Mouse (Mus musculus): ENCODE data around the gene Foxa3.

Gene Foxa3

DNA sequence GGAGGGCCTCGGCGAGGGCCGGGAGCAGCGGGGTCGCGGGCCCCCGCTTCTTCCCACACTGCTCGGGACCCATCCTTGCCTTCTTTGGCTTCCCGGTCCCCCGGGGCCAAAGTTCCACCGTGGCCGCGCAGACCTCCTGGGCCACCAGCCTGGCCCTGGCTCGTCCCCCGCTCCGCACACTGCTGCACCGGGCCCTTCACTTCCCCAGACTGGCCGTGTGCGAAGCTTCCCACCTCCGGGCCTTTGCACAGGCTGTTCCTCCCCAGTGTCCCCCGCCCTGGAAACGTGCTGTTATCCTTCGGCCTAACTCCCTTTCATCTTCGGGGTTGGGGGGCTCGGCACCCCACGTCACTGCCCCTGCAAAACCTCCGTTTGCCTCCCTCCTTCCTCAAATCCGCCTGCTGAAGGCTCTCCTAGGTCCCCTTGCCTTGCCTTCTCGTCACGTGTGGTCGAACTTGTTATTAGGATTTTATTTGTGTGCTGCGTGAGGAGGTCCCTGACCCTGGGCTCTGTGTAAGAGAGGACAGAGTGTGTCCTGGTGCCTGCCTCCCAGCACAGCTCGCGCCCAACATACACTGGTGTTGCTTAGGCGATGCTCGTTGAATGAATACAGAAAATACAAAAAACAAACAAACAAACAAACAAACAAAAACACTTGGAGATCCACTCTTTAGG lies 1.4 kb upstream of the Foxa3 start:
- no peak for DNase-seq (ENCODE audit: low spot score in 2 of 2)

DNA sequence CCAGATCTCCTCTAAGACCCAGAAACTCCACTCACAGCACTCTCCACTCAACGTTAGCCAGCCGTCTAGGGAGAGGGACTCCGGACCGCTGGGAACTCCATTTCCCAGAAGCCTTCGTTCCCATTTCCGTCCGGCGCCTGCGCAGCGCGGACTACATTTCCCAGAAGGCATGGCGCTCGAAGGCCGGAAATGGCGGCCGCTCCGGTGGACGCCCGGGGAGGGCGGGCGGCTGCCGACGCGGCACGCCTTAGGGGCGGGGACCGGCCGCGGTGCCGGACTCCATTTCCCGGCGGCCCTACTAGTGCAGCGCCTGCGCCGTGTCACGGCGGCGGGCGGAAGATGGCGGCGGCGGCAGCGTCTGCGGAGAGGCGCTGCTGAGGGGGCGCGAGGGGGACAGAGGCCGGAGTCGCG lies 763 bp upstream of the Foxa3 start, which contains the start of gene Sympk:
Sympk (plus strand) TSS at position 282 of the 411 bp plus-strand sequence.
- DNase-seq (ENCODE audit: low spot score in 2 of 2): peak; percentile 91 to 95

DNA sequence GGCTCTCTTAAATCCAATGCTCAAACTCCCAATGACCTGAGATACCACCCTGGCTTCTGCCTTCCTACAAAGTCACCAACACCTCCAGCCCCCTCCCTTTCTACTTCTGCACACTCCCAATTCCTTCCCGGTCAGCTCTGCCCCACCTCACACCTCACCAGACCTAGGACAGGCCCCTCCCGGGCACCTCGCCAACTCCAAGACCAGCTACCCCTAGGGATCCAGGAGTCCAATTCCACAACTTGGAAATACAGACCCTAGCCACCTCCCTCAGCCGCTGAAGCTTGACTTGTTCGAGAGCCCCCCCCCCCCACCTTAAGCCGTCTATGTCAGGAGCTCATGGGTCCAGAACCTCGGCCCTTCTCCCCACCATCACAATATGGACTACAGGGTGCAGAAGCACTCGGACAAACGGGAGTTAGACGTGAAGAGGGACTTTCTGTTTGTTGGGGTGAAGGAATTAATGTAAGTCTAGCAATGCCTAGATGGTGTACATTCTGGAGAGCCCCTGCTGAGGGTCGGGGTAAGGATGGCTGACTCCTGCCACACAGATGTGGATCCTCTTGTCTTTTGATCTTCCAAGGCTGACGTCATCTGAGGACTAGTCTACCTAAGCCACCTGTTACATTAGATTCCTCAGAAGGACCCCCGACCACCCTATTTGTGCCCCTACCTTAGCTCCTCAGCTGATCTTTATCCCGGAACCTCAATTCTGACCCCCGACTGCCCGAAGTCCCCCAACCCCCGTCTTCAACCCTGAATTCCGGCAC lies 964 bp downstream of the Foxa3 start:
- no peak for DNase-seq (ENCODE audit: low spot score in 2 of 2)

DNA sequence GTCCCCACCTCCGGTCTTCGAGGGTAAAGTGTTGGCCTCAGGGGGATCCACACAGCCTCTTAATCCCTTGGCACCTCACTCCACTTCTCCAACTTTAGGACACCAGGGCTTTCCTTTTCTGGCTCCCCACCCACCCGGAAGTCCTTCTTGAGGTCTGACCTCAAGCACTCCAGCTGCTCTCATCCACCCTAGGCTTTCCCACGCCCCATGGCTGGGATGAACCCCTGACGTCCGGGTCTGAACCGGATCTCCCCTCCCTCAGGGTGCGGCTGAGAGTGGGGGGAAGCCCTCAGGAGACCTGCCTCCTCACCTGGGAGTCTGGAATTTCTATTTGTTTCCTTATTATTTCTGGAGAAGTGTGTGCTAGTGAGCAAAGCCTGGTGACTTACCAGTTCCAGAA lies 2.3 kb downstream of the Foxa3 start:
- DNase-seq (ENCODE audit: low spot score in 2 of 2): no peak

DNA sequence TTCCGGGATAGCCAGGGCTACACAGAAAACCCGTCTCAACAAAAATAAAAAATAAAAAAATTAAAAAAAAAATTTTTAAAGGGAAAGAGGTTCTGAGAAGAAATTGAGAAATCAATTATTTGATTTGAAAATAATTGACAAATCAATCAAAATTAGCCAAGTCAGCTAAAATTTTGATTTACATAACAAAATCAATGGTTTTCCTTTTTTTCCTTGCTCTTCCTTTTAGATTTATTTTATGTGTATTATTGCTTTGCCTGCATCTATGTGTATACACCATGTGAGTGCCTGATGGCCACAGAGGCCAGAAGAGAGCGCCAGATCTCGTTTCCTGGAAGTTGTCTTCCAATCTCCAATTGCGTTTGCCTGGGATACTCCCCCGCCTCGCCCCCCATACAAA lies 5.4 kb downstream of the Foxa3 start:
- DNase-seq (ENCODE audit: low spot score in 2 of 2): no peak

DNA sequence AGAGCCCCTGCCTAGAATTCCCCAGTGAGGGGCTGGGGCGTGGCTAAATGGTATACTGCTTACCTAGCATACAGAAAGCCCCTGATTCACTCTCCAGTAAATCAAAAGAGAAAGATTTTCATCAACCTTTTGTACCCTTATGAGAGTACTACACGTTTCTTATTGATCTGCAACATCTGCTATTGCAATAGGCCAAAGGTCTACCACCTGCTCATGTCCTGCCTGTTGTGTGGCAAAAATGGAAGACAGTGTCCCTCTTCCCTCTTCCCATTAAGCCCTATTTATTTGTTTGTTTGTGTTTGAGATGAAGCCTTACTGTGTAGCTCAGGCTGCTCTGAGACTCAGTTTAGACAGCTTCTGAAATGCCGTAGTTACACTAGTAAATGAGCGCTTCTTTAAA lies 7.3 kb downstream of the Foxa3 start:
- DNase-seq (ENCODE audit: low spot score in 2 of 2): no peak

DNA sequence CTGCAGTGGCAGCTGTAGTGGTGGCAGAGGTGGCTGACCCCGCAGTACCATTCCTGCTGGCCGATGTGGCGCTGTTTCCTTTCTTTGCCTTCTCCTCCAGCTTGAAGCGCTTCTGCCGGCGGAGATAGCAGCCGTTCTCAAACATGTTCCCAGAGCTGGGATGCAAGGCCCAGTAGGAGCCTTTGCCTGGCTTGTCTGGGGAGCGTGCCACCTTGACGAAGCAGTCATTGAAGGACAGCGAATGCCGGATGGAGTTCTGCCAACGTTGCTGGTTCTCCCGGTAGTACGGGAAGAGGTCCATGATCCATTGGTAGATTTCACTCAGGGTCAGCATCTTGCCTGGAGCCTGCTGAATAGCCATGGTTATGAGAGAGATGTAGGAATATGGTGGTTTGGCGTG lies 8.9 kb downstream of the Foxa3 start:
- DNase-seq (ENCODE audit: low spot score in 2 of 2): peak in 1 of 2 experiments; percentile 7

DNA sequence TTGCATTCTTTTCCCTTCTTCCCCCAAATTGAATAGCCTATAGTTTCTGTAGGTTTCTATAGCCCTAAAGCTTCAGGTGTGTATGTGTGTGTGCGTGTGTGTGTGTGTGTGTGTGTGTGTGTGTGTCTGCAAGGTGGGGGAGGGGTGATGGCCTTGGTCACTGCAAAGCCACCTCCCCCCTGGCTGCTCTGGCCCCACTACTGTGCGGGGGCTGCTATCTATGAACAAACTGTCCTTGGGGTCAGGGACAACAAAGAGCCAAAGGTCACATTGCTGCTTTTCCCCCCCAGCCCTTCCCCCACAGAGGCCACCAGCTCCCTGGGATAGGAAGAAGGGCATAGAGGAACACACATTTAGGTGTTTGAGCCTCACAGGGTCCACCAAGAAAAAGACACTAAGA lies 10.5 kb downstream of the Foxa3 start:
- no peak for DNase-seq (ENCODE audit: low spot score in 2 of 2)

DNA sequence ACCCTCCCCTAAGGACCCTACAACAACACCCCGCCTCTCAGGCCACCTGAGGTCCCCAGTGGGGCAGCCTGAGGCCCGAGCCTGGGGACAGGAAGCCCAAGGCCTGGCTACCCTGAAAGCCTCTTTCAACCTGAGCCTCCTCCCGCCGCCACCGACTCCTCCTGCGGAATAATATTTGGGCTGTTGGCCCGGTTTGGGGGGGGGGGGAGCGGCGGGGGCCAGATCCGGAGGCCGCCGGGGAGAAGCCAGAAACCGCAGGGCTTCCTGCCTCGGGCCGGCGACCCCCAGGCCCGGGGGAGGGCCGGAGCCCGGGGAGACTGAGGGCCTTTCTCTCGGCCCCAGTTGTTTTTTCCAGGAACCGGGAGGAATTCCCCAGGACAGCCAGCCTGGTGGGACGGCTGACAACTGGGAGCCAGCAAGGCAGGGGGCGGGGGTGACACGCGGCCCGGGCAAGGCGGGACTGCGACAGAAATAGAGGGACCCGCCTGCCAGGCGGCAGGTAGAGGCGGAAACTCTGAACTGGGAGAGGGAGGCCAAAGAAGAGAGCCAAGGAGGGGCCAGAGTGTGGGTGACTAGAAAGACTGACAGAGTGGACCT lies 11.2 kb downstream of the Foxa3 start:
- DNase-seq (ENCODE audit: low spot score in 2 of 2): no peak

DNA sequence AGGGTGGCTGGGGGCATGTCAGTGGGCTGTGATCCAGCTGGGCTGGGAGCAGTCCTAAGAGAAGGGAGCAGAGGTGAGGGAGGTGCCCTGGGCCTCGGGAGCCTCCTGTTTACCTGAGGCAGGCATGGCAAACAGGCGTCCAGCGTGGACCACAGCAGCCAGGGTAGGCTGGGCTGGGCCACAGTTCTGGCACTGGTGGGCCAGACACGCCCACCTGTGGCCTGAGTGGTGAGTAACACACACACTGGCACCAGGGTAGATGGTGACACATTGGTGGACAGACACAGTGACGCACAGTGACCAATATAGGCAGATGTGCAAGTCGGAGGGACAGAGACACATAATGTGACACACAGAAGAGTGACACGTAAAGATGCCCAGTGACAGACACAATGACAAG lies 12.8 kb downstream of the Foxa3 start:
- no peak for DNase-seq (ENCODE audit: low spot score in 2 of 2)

DNA sequence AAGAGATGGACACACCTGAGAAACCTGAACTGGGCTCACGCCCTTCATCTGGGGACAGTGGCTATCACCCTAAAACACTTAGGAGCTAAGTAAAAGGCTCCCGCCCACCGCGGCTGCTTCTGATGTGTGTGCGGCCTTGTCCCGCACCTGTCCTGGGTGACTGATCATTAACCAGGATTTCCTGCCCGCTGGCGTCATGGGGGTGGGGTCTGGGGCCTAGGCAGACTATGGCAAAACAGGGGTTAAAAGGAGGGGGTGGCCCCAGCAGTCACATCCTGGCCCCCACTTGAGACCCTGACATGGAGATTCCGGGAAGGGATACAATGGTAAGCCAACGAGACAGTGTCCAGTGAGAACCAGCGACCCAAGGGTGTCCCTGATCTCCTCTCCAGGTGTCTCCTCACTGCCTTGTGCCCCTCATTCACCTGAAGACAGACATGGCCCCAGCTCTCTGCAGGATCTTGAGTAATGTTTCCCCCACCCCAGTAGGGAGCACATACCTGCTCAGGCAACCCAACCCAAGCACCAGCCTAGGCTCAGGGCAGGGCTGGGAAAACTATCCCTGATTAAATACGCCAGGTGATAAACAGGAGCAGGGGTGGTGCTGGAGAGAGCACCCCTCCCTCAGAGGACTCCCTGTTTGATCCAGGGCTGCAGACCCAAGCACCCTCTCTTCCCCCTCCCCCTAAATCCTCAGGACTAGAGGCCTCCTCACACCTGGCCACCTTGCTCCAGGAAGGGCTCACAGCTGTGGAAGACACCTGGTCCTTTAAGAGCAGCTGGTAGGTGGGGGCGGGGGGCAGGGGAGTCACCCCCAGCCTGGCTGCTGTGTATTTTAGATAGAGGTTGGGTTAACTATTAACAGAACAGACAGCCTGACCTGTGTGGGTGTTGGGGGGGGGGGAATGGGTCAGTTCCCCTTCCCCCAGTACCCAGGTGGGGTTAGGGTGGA lies 16.0 kb downstream of the Foxa3 start:
- DNase-seq (ENCODE audit: low spot score in 2 of 2): no peak

DNA sequence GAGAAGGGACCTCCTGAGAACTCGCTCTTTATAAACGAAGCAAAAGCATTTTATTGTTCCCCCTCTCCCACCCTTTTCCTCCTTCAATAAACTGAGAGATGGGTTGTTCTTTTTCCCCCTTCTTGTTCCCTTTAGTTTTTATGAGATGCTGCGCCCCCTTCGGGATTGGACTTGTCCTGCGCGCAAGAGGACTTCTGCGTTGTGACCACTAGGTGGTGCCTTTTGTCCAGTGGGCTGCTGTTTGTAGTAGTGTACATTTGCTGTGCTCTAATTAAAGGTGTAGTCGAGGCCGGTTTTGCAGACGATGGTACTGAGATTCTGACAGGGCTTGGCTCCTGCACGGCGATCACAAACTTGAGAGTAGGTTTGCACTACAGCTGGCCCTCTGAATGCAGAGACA lies 16.9 kb downstream of the Foxa3 start:
- DNase-seq (ENCODE audit: low spot score in 2 of 2): peak; percentile 72 to 81

DNA sequence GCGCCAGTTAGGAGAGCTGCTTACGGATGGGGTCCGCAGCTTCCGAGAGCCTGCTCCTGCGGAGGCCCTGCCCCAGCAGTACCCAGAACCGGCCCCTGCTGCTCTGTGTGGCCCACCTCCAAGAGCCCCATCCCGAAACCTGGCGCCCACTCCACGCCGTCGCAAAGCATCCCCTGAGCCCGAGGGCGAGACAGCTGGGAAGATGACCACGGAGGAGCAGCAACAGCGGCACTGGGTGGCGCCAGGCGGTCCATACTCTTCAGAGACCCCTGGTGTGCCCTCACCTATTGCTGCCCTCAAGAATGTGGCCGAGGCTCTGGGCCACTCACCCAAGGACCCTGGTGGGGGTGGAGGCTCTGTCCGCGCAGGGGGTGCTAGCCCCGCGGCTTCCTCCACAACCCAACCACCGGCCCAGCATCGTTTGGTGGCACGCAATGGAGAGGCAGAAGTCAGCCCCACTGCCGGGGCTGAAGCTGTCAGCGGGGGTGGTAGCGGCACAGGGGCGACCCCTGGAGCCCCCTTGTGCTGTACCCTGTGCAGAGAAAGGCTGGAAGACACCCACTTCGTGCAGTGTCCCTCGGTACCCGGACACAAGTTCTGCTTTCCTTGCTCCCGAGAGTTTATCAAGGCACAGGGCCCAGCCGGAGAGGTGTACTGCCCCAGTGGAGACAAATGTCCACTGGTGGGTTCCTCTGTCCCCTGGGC lies 17.8 kb downstream of the Foxa3 start:
- DNase-seq (ENCODE audit: low spot score in 2 of 2): no peak

DNA sequence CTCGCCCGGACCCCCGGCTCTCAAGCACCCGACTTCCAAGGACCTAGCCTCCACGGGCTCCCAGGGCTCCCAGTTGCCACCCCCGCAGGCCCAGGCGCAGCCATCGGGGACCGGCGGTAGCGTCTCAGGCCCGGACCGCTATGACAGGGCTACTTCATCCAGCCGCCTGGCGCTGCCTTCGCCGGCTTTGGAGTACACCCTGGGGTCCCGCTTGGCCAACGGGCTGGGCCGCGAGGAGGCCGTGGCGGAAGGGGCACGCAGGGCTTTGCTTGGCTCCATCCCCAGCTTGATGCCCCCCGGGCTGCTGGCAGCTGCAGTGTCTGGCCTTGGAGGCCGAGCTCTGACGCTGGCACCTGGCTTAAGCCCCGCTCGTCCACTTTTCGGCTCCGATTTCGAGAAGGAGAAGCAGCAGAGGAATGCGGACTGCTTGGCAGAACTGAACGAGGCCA lies 18.7 kb downstream of the Foxa3 start:
- peak in 1 of 2 experiments; percentile 54 for DNase-seq (ENCODE audit: low spot score in 2 of 2)

DNA sequence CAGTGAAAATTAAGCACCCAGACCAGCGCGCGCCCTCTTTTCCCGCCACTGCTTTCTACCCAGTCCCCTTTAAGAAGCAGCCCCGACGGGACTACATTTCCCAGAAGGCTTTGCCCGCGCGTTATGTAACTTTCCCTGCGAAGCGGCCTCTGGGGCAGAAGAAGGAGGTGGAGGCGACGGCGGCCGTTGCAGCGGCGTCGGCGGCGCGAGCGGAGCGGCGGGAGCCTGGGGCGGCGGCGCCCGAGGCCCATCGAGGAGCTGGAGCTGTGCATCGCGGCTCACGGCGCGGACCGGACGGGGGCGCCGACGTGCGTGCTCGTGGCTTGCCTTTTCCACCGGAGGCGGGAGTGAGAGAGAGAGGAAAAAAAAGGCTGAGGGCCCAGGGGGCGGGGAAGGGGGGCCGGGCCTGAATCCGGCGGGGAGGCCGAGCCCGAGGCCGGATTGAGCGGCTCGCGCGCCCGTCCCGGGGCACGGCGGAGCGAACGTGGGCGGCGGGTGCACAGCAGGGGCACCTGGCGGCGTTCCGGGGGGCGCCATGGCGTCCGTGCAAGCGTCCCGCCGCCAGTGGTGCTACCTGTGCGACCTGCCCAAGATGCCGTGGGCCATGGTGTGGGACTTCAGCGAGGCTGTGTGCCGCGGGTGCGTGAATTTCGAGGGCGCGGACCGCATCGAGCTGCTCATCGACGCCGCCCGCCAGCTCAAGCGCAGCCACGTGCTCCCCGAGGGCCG lies 19.3 kb downstream of the Foxa3 start, which contains the start of gene Irf2bp1:
Irf2bp1 (plus strand) TSS at position 143 of the 729 bp plus-strand sequence.
- DNase-seq (ENCODE audit: low spot score in 2 of 2): peak; percentile 87 to 93

DNA sequence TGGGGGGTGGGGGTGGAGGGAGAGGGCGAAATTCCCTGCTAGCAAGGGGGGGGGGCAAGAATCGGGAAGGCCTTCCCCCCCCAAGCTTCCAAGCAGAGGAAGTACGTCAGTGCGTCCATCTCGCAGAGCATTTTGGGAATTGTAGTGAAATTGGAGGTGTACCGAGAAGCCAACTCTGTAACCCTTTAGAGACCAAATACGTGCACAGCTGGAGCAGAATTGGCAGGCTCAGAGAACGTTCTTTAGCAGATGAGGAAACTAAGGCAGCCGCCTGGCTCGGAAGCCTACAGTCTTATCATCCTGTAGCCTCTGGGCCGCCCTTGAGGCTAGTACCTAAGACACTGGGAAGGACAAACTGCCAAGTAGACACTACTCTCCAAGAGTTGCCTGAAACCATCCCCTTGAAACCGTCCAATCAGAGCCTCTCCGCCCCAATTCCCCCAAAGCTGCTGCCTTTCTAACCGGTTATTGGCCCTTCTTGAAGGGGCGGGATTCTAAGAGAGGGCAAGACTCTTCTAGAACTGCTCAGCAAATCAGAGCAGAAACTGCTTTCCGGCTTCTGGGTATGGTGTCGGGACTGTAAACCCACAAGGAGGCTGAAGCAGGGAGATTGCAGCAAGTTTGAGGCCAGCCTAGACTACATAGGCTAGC lies 20.4 kb downstream of the Foxa3 start:
- peak; percentile 59 to 71 for DNase-seq (ENCODE audit: low spot score in 2 of 2)

DNA sequence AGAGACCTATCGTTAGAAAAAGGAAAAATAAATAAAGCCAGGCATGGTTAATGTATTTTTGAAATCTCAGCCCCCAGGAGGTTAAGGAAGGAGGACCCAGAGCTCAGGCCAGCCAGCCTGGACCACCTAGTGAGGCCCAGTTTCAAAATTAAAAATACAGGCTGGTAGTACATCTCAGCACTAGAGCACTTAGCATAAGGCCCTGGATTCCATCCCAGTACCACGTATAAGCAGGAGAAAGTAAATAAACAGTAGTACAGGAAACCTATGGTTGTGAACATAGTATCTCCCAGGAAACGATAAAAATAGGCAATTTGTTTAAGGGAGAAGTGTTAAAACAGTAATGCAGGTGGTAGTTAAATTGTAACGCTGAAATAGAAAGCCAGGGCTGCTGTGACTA lies 21.2 kb downstream of the Foxa3 start:
- no peak for DNase-seq (ENCODE audit: low spot score in 2 of 2)

DNA sequence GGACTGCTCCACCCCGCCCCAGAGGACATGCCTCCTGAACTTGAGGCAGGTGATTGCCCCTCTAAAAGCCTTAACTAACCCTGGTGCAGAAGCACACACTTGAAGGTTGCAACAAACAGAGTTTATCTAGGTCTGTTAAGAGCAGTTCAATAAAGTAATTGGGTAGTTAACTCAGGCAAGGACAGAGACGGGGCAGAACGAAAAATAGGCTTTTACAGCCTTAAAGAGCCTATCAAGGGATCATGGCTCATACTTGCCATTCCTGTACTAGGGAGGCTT lies 21.6 kb downstream of the Foxa3 start:
- no peak for DNase-seq (ENCODE audit: low spot score in 2 of 2)

DNA sequence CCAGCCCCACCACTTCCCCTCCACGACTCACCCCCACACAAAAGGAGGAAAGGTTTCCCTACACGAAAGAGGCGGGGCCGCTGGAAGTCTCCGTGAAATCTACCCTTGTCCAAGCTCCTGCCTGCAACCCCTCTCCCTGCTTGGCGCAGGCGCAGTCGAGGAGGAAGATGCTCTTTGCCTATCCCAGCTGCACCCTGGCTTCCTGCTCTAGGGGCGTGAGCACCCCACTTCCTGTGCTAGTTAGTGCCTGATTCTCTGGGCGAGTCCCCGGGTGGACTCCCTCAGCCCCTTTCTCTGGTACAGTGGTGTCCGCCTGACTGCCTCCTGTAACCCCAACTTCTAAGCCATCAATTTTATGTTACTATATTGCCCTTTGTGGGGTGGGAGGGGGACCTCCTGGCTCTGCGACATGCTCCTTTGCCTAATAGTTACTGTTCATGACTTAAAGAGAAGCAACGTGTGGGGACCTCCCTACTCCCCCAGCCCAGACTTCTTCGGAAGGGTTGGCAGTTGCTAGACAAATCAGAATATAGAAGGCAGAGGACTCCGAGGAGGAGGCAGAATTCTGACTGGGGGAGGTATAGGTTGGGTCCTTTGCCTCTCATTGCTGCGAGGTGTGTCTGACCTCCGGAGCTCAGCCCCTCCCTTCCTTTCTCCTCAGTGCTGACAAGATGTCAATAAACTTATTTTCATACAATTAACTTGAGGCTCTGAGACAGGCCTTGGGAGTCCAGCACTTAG lies 22.1 kb downstream of the Foxa3 start:
- no peak for DNase-seq (ENCODE audit: low spot score in 2 of 2)
